Mouse (Mus musculus): ENCODE results near the gene Nudt6. TPM values are rescaled to one million over a fixed set of nuclear protein-coding genes. Genes with fewer than 3 reads are reported as not detected.

Nudt6 gene
- polyA plus RNA-seq, 1 experiment, result 12.7 TPM

DNA sequence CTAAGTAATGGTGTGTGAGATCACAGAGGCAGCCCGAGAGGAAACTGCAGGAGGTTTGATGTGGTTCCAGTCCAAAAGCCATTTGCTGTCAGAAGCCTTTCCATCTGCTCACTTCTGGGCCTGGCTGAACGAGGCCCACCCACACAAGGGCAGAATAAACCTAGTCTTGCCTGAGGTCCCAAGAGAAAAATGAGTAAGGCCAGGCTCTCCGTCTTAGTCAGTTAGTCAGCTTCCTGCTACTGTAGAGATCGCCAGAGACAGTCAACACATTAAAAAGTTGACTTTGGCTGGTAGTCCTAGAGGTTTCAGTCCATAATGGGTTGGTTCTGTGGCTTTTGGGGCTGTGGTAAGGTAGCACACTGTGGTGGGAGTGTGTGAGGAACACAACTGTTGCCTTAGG, 49.6 kb downstream of the Nudt6 start:
- H3K27me3 ChIP-seq (replicated peaks), result peaks cover 29% of the 10 kb centered on the region
- TF ChIP-seq FLI1 (IDR thresholded peaks at IDR 0.05; ENCODE audit: low read length) (no peak), GATA1 (IDR thresholded peaks at IDR 0.05; ENCODE audit: borderline replicate concordance, low read length) (no peak)
- H3K4me3 ChIP-seq (replicated peaks), result no peak overlapping the region
- peaks cover 21% of the 10 kb centered on the region for H3K9me3 ChIP-seq
- H3K4me1 ChIP-seq, result peaks cover 6% of the 10 kb centered on the region; the same call in 1 of the 2 replicates
- no peaks in the 10 kb centered on the region for H3K36me3 ChIP-seq (replicated peaks; ENCODE audit: low read length)

DNA sequence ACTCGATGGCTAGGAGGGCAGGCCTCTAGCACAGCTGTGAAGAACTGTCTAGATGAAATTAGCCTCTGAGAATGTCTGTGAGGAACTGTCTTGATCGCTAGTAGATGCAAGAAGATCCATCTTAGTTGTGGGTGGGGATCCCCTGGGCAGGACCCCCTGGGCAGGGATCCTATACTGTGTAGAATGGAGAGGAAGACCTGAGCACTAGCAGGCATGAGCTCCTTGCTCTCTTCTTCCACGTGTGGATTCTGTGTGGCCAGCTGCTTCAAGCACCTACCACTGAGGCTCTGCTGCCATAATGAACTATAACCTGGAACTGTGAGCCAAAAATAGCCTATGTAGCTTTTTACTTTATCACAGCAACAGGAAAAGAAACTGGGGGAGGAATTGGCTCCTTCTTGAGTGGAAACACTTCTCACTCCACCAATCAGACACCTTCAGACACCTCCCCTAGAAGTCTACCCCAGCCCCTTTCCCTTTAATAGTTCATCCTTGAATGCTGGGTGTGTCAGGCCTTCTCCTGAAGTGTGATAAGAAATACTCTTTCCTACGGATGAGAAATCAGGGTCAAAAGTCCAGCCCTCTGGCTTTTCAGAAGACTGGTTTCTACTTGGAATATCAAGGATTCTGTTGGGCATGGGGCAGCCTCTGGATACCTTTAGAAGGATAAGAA, 53.5 kb downstream of the Nudt6 start:
- TF ChIP-seq FLI1 (IDR thresholded peaks at IDR 0.05; ENCODE audit: low read length) (no peak), GATA1 (IDR thresholded peaks at IDR 0.05; ENCODE audit: borderline replicate concordance, low read length) (no peak)
- Histone ChIP-seq H3K4me1 (peaks cover 6% of the 10 kb centered on the region; the same call in 1 of the 2 replicates), H3K36me3 (replicated peaks; ENCODE audit: low read length) (no peaks in the 10 kb centered on the region), H3K4me3 (replicated peaks) (no peak overlapping the region), H3K27me3 (replicated peaks) (peaks cover 34% of the 10 kb centered on the region), H3K9me3 (peaks cover 12% of the 10 kb centered on the region)

DNA sequence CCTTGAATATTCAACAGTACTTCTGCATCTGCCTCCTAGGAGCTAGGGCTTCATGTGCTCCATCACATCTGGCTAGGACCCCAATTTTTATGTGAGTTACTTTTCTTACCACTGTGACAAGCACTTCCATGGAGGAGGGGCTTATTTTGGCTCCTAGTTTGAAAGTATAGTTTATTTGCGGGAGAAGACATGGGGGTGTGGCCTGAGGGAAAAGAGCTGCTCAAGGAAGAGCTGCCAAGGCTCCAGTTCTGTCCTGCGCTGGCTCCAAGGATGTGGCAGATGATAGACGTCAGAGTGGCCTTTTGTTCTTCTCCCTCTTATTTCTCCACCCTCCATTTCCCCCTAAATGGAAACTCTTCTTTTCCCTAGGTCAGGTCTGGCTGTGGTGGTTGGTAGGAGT, 54.0 kb downstream of the Nudt6 start:
- H3K36me3 ChIP-seq (replicated peaks; ENCODE audit: low read length), result no peaks in the 10 kb centered on the region
- peaks cover 6% of the 10 kb centered on the region; the same call in 1 of the 2 replicates for H3K4me1 ChIP-seq
- H3K27me3 ChIP-seq (replicated peaks), result peaks cover 32% of the 10 kb centered on the region
- TF ChIP-seq FLI1 (IDR thresholded peaks at IDR 0.05; ENCODE audit: low read length) (no peak), GATA1 (IDR thresholded peaks at IDR 0.05; ENCODE audit: borderline replicate concordance, low read length) (no peak)
- H3K9me3 ChIP-seq, result peaks cover 6% of the 10 kb centered on the region
- H3K4me3 ChIP-seq (replicated peaks), result no peak overlapping the region

DNA sequence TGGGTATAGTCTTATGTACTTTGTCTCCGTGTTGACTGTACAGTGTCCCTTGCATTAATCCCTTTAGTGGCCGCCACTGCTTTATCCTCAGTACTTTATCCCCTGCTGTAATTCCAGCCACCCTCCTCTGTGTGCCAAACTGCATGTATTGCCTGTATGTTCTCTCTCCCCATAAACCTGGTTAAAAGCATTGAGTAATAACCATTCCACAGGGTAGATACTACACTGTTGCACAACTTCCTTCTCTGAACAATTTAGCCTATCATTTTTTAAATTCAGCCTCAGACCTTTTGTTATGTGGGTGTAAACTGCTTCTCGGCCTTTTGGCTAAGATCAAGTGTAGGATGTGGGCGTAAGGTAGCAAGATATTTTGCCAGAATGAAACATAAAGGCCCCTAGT, 54.9 kb downstream of the Nudt6 start:
- Histone ChIP-seq H3K4me3 (replicated peaks) (no peak overlapping the region), H3K36me3 (replicated peaks; ENCODE audit: low read length) (no peaks in the 10 kb centered on the region), H3K9me3 (no peaks in the 10 kb centered on the region), H3K4me1 (peaks cover 6% of the 10 kb centered on the region; the same call in 1 of the 2 replicates), H3K27me3 (replicated peaks) (peaks cover 34% of the 10 kb centered on the region)
- TF ChIP-seq GATA1 (IDR thresholded peaks at IDR 0.05; ENCODE audit: borderline replicate concordance, low read length) (no peak), FLI1 (IDR thresholded peaks at IDR 0.05; ENCODE audit: low read length) (no peak)

DNA sequence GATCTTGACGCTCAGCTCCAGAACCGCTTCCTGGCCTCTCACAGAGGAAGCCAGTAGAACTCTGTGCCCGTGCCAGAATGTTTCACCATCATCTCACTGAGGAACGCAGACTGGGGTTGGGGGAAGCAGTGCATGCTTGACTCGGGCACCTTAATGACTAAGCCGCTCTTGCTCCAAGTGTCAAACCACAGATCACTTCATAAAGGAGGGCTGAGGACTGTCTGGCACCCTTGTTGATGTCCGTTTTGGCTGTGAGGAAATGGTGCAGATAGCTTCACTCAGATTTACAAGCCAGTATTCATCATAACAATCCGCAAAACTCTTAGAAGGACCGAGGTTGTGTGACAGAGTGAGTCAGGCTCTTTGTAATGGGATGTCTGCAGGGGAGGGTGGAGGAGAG, 59.3 kb downstream of the Nudt6 start:
- H3K4me3 ChIP-seq (replicated peaks), result no peak overlapping the region
- H3K27me3 ChIP-seq (replicated peaks), result peaks cover 36% of the 10 kb centered on the region
- no peaks in the 10 kb centered on the region for H3K9me3 ChIP-seq
- TF ChIP-seq GATA1 (IDR thresholded peaks at IDR 0.05; ENCODE audit: borderline replicate concordance, low read length), result no peak
- TF ChIP-seq FLI1 (IDR thresholded peaks at IDR 0.05; ENCODE audit: low read length), result no peak
- no peaks in the 10 kb centered on the region for H3K4me1 ChIP-seq
- no peaks in the 10 kb centered on the region for H3K36me3 ChIP-seq (replicated peaks; ENCODE audit: low read length)

Other genes with a start within 250 kb of the Nudt6 start
- gene Il21, start 187.6 kb downstream of the Nudt6 start, polyA plus RNA-seq (2012; ENCODE audit: insufficient read depth, low replicate concordance), result not detected in 2 replicates
- not detected in 2 replicates for gene Bbs12, start 107.7 kb downstream of the Nudt6 start, polyA plus RNA-seq (2012; ENCODE audit: insufficient read depth, low replicate concordance)
- gene Cetn4, start 107.5 kb downstream of the Nudt6 start, polyA plus RNA-seq (2012; ENCODE audit: insufficient read depth, low replicate concordance), result 7.8 TPM in 1 of 2 replicates, not detected in the other
- not detected in 2 replicates for gene Fgf2, start 71.9 kb downstream of the Nudt6 start, polyA plus RNA-seq (2012; ENCODE audit: insufficient read depth, low replicate concordance)
- 3.3 TPM in 1 of 2 replicates, not detected in the other for gene Spata5, start 315 bp downstream of the Nudt6 start, polyA plus RNA-seq (2012; ENCODE audit: insufficient read depth, low replicate concordance)
- gene Spry1, start 219.7 kb upstream of the Nudt6 start, polyA plus RNA-seq (2012; ENCODE audit: insufficient read depth, low replicate concordance), result 7.7 and 11.5 TPM in 2 replicates